Mouse (Mus musculus): ENCODE measurements at regions not wholly inside any gene's neighbourhood (a gene's known extent, or its start where the extent isn't known, plus 50 kb on each side); places are given as distances from the start of the nearest gene placed in this dataset.

GRCm38 (mm10) chr4:62756721-62757206 lies 197.1 kb downstream of the Rgs3 start:
- no peak for TF ChIP-seq CTCF (IDR thresholded peaks at IDR 0.05; ENCODE audit: low read depth, low read length)
- TF ChIP-seq TAL1 (conservative IDR thresholded peaks at IDR 0.05; ENCODE audit: low read depth, low read length), result no peak
- no peak for TF ChIP-seq GATA1 (IDR thresholded peaks at IDR 0.05; ENCODE audit: borderline replicate concordance, low read length)
